Mouse (Mus musculus): ENCODE measurements around the gene Iqgap2. TPM values are rescaled to one million over a fixed set of nuclear protein-coding genes. Genes with fewer than 3 reads are reported as not detected.

The Iqgap2 gene
- total and polyA plus RNA-seq, 3 experiments, result 0.27 to 0.32 TPM; not detected in 1

DNA sequence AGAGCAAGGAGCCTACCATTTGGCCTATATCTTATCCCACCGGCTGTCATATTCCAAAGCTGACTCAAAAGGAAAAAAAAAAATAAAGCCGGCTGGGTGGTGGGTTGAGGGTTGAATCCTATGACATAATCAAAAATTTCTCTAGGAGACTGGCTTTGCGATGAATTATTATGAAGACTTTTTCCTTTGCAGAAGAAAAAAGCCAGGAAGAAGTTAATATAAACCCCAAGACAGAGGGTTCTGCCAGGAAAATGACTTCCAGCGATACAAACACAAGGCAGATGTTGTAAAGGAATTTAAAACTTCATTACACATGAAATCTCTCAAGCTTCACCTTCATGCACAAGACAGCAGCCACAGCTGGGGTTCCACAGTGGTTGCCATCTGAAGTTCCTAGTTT lies 146.3 kb downstream of the Iqgap2 start:
- TF ChIP-seq MYB (IDR thresholded peaks at IDR 0.05; ENCODE audit: low read depth, low read length) (no peak), NRF1 (IDR thresholded peaks at IDR 0.05; ENCODE audit: insufficient read depth, low read depth, low read length, poor library complexity, severe bottlenecking) (no peak)
- H3K79me2 ChIP-seq (ENCODE audit: control insufficient read depth, insufficient read depth, low read length, poor library complexity), result no peaks in the 10 kb centered on the region
- no peak overlapping the region for H3K27ac ChIP-seq (ENCODE audit: control insufficient read depth, low read depth, low read length)
- no peaks in the 10 kb centered on the region; a peak in 1 of 4 replicates for H3K36me3 ChIP-seq (ENCODE audit: control insufficient read depth in 1 of 2, insufficient read depth in 2 of 2, low read length in 2 of 2)
- no peak overlapping the region for H3K4me3 ChIP-seq (ENCODE audit: control insufficient read depth in 1 of 2, insufficient read depth in 1 of 2, low read depth in 2 of 2, low read length in 2 of 2)
- DNase-seq (ENCODE audit: low read depth, low spot score), result no peak
- H3K9me3 ChIP-seq (replicated peaks; ENCODE audit: insufficient read depth, low read length), result no peaks in the 10 kb centered on the region
- H3K4me1 ChIP-seq (ENCODE audit: control insufficient read depth in 1 of 2, insufficient read depth in 2 of 2, low read length in 2 of 2), result no peaks in the 10 kb centered on the region; a peak in 1 of 4 replicates
- H3K27me3 ChIP-seq (ENCODE audit: control insufficient read depth in 1 of 2, insufficient read depth in 2 of 2, low read length in 2 of 2), result peaks cover 0 to 2% of the 10 kb centered on the region in 2 experiments; a peak in 1 of 4 replicates
- H3K9ac ChIP-seq (ENCODE audit: control insufficient read depth, low read depth, low read length, poor library complexity, severe bottlenecking), result no peak overlapping the region

GRCm38 (mm10) chr13:95742881-95743466 lies 148.7 kb downstream of the Iqgap2 start:
- Histone ChIP-seq H3K4me1 (ENCODE audit: control insufficient read depth in 1 of 2, insufficient read depth in 2 of 2, low read length in 2 of 2) (no peaks in the 10 kb centered on the region; a peak in 1 of 4 replicates), H3K36me3 (ENCODE audit: control insufficient read depth in 1 of 2, insufficient read depth in 2 of 2, low read length in 2 of 2) (no peaks in the 10 kb centered on the region; a peak in 1 of 4 replicates), H3K9me3 (replicated peaks; ENCODE audit: insufficient read depth, low read length) (no peaks in the 10 kb centered on the region), H3K9ac (ENCODE audit: control insufficient read depth, low read depth, low read length, poor library complexity, severe bottlenecking) (no peak overlapping the region), H3K27me3 (ENCODE audit: control insufficient read depth in 1 of 2, insufficient read depth in 2 of 2, low read length in 2 of 2) (no peaks in the 10 kb centered on the region), H3K27ac (ENCODE audit: control insufficient read depth, low read depth, low read length) (no peak overlapping the region), H3K79me2 (ENCODE audit: control insufficient read depth, insufficient read depth, low read length, poor library complexity) (no peaks in the 10 kb centered on the region), H3K4me3 (ENCODE audit: control insufficient read depth in 1 of 2, insufficient read depth in 1 of 2, low read depth in 2 of 2, low read length in 2 of 2) (no peak overlapping the region)
- TF ChIP-seq ZC3H11A (IDR thresholded peaks at IDR 0.05; ENCODE audit: low read depth, low read length) (no peak), GABPA (IDR thresholded peaks at IDR 0.05; ENCODE audit: low read depth, low read length) (no peak), RAD21 (IDR thresholded peaks at IDR 0.05; ENCODE audit: low read depth, low read length) (no peak), POLR2A (IDR thresholded peaks at IDR 0.05; ENCODE audit: control insufficient read depth in 1 of 2, insufficient read depth in 1 of 2, low read depth in 1 of 2, low read length in 2 of 2, poor library complexity in 1 of 2) (no peak)
- no peak for DNase-seq (ENCODE audit: low read depth, low spot score)

GRCm38 (mm10) chr13:95741813-95742689 lies 149.7 kb downstream of the Iqgap2 start:
- H3K27me3 ChIP-seq (ENCODE audit: control insufficient read depth in 1 of 2, insufficient read depth in 2 of 2, low read length in 2 of 2), result no peaks in the 10 kb centered on the region
- no peak overlapping the region for H3K9ac ChIP-seq (ENCODE audit: control insufficient read depth, low read depth, low read length, poor library complexity, severe bottlenecking)
- no peaks in the 10 kb centered on the region; a peak in 1 of 4 replicates for H3K4me1 ChIP-seq (ENCODE audit: control insufficient read depth in 1 of 2, insufficient read depth in 2 of 2, low read length in 2 of 2)
- H3K9me3 ChIP-seq (replicated peaks; ENCODE audit: insufficient read depth, low read length), result no peaks in the 10 kb centered on the region
- DNase-seq (ENCODE audit: low read depth, low spot score), result peak; percentile 47
- H3K36me3 ChIP-seq (ENCODE audit: control insufficient read depth in 1 of 2, insufficient read depth in 2 of 2, low read length in 2 of 2), result no peaks in the 10 kb centered on the region; a peak in 1 of 4 replicates
- H3K79me2 ChIP-seq (ENCODE audit: control insufficient read depth, insufficient read depth, low read length, poor library complexity), result no peaks in the 10 kb centered on the region
- TF ChIP-seq TAL1 (IDR thresholded peaks at IDR 0.05; ENCODE audit: low read length), result no peak
- TF ChIP-seq HCFC1 (IDR thresholded peaks at IDR 0.05; ENCODE audit: low read depth, low read length), result no peak
- TF ChIP-seq GATA1 (IDR thresholded peaks at IDR 0.05; ENCODE audit: low read depth, low read length), result no peak
- TF ChIP-seq MYC (IDR thresholded peaks at IDR 0.05; ENCODE audit: low read depth, low read length), result no peak
- no peak for TF ChIP-seq MAZ (IDR thresholded peaks at IDR 0.05; ENCODE audit: low read depth, low read length)
- no peak overlapping the region for H3K27ac ChIP-seq (ENCODE audit: control insufficient read depth, low read depth, low read length)
- H3K4me3 ChIP-seq (ENCODE audit: control insufficient read depth in 1 of 2, insufficient read depth in 1 of 2, low read depth in 2 of 2, low read length in 2 of 2), result peak overlapping the region; percentile 47 to 77
